Mouse (Mus musculus): ENCODE results near the gene Gm4491.

Gene Gm4491

DNA sequence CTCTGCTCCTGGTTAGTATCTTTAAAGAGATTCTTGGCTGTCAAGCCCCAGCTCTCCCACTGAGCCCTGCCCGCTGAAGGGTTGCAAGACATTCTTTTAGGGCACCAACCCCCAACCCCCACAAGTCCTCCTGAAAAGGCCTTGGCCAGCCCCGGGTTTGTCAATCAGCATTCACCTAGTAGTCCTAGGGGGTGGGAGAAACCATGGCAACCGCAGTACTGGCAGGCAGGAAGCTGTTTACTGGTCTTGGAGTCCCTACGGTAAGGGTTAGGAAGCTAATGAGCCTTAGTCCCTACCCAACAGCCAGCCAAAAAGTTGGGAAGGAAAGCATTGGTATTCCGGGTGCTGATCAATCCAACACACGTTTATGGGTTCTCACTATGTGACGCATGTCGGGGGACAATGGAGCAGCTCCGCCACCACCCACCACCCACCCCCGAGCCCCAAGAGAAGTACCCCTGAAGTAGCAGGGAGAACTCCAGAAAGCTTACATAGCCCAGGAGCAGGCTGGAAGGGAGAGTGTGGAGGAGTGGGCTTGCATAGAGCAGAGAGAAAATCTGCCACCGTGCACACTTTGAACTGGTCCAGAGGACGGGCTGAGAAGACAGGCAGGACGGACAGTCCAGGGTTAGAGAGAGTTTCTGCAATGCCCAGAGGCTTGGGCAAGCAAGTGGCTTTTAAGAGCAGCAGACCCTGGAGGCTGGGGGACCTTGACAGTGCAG, at the start of gene Gm4491:
Gene Gm4491, minus strand, starts transcription at position 61 of the 722 bp plus-strand sequence.
- WGBS = 28% methylated on average over 13 of the region's 13 CpGs

DNA sequence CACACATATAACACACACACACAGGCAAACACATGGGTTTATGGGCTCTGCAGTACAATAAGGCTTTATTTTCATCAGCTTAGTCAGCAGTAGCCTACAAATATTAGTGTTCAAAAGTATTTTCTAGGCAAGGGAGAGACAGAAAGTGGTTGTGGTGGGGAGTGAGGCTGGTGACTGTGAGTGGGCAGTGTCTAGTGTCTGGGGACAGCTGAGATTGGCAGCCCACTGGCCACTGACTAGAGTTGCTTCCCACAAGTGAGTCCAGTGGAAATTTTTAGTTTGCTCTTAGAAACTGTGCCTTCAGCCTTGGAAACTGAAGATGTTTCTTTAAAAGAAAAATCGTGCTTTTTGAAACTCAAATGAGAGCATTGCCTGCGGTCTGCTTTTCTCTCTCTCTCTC, 46.1 kb upstream of the Gm4491 start:
- 61% methylated on average over 2 of the region's 2 CpGs for WGBS

DNA sequence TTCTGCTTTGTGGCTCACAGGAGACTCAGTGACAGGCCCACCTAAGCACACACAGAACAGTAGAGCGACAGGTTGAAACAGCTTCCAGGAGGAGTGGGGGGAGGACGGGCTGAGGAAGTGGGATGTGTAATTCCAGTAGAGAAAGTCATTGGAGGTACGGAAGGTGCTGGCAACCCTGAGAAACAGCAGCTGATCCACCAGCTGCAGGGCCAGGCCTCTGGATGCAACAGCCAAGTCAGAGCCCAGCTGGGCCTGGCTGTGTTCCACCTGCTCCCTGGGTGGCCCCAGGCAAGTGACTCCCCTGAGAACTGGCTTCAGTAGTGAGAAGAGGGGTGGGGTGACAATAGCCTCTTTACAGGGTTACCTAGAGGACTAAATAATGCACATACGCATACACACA, 45.5 kb upstream of the Gm4491 start:
- 59% methylated on average over 4 of the region's 4 CpGs for WGBS

DNA sequence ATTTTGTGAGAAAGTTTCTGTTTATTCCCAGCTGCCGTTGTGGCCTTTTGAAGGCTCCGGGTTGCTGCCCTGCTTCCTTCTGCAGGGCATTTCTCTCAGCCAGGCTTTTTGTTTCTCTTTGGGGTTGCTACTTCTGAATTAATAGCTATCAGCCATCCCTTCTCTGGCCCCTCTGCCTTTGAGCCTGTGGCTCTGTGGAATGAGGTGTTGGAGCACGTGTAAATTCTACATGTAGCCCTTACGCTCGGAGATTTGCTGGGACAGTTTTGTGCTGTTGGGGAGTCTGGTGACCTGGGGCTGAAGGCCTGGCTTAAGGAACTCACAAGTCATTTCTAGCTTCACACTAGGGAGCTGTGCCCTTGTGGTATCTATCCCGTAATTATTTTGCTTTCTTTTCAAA, 39.2 kb upstream of the Gm4491 start:
- 63% methylated on average over 6 of the region's 6 CpGs for WGBS

DNA sequence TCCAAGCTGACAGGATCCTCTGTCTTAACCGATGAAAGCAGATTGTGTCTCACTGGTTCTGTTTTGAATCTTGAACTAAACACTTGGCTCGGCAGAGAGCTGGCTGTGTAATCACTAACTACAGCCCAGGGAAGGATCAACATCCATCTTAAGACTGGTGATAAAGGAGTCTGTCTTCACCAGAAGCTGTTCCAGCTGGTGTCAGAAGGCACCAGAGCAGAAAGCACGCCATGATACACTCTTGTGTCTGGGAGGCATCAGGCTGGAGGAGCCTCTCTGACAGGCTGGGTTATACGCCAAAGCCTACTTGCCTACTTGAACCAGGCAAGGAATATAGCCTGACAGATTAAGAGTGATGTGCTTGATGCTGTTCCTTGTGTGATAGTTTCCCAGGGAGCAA, 30.1 kb upstream of the Gm4491 start:
- WGBS = 51% methylated on average over 4 of the region's 4 CpGs

DNA sequence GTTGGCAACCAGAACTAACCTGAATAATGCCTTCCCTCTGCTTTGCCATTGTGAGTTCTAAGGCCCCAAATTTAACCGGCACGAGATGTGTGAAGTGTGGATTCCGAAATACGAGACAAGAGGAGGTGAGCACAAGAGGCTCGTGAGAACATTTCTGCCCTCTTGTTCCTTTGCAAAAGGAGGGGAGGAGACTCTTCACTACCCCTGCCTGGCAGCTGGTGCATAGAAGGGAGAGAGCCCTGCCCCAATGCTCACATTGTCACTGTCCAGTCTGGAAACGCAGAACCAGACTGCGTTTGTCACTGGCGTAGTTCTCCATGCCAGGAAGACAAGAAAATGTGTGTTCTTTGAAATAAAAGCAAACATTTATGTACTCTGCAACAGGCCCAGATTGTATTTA, 19.6 kb upstream of the Gm4491 start:
- WGBS = 72% methylated on average over 8 of the region's 8 CpGs

DNA sequence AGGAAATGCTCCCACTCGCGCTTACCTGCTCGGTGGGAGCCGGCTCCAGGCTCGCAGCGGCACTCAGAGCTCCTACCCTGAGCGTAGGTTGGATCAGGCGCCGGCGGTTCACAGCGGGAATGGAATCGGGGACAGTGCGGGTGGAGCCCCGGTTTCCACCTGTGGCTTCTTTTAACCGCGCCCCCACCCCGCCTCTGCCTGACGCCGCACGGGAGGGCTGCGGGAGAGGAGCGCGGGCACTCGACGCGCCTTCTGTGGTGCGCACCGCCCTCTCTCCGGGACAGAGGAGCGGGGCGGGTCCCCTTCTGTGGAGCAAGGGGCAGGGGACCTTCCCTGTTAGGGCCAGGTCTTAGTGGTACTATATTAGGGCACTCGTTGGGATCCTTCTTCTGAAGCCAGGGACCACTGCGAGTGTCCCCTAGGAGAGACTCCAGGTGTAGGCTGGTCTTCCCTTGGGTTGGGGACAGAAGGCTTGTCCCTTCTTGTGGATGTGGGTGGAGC, 17.5 kb upstream of the Gm4491 start, which contains the start of gene Gjb6:
Gene Gjb6, minus strand, starts transcription at position 451 of the 501 bp plus-strand sequence.
- WGBS = 3% methylated on average over 33 of the region's 33 CpGs

DNA sequence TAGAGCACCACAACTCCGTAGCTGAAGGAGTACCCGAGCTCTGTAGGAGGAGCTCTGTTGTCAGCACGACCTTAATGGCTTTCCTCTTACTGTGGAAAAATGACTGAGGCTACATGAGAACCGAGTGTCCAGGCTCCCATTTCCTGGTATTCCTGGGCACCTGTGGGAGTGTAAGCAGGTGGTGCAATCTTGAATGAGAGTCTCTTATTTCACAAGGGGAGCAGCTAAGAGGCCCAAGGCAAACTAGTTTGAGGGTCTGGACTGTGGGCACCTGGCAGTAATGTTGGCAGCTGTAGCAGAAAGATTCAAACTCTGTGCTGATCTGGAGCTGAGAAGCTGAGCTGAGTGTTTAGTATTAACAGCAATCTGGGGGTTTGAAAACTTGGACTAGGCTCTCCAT, 11.7 kb upstream of the Gm4491 start:
- 83% methylated on average over 4 of the region's 4 CpGs for WGBS

DNA sequence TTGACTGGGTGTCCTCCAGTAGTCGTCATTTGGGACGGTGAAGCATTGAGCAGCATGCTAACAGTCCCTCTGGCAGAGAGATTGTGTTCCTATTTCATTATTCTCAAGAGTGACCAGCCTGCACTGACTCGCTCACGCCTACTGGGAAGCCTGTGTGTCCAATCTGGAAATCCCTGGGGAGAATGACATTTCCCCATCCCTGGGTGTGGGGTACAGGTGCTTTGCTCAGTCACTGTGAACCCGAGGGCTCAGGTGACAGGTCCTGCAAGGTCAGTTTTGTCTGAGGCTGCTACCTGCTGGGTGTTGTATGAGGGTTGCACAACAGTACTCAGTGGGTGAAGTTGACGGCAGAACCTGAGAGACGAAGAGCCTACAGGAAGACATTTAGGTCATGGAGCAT, 6.6 kb upstream of the Gm4491 start:
- 86% methylated on average over 7 of the region's 7 CpGs for WGBS

DNA sequence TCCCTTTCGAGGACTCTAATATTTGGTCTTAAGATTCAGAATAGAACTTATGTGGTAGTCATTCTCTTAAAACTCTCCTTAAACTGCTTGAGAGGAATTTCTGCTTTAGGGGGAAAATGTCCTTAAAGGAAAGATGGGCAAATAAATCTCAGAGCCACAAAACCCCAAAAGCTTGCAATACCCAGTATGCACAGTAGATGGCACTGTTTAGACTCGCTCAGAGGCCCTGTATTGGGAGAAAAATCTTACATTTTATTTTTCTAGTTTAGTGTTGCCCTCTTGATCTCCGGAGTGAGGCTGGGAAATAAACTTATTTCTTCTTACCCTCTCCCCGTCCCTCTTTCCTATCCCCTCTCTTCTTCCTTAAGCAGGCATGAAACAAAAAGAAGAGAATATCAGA, 6.5 kb downstream of the Gm4491 start:
- 10% methylated on average over 4 of the region's 4 CpGs for WGBS

DNA sequence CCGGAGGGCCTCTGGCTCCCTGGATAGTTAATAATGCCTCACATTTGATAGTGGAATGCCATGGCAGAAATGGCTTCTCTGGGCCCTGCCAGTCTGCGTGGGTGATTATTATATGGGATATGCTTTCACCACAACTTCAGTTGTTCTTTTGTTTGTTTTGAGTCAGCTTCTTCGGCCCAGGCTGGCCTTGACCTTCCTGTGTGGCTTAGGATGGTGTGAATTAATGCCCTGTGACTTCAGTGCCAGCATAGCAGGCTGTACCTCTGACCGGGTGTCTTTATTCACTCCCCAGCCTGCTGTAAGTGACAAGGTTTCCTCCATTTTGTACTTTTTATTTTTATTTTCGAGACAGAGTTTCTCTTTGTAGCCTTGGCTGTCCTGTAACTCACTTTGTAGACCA, 7.8 kb downstream of the Gm4491 start:
- WGBS = 77% methylated on average over 5 of the region's 5 CpGs

DNA sequence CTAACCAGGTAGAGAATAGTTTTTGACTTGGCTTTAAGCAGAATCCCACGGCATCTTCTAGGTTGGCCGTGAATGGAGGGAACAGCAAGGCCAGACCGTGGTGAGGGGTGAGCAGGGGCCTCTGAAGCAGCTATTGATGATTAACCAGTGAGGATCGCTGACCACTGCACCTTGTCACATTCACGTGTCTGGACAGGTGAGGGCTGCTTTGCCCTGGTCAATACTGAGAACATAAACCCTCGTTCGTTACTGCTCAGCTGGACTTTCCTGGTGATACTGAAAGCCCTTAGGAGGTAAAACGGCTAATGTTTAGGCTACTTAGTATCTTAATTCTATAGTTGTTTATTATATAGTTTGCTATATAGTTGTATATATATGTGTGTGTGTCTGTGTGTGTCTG, 8.6 kb downstream of the Gm4491 start:
- 91% methylated on average over 8 of the region's 8 CpGs for WGBS

DNA sequence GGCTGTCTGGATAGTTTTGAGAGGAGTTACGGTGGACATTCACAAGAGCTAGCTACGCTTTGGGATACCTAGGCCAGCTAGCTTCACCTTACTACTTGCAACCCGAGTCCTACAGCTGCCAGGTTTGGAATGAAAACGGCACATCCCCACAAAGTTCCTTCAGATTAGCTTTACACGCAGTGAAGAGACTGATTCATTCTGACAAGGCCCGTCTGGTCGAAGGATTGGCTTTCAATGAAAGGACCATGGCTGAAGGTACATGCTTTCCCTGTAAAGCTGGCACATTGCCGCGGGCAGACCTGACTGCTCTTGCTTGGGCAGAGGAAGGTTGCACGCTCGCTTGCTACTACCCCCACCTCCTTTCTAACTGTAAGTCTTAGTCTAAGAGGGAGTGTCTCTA, 10.0 kb downstream of the Gm4491 start:
- WGBS = 76% methylated on average over 11 of the region's 11 CpGs

DNA sequence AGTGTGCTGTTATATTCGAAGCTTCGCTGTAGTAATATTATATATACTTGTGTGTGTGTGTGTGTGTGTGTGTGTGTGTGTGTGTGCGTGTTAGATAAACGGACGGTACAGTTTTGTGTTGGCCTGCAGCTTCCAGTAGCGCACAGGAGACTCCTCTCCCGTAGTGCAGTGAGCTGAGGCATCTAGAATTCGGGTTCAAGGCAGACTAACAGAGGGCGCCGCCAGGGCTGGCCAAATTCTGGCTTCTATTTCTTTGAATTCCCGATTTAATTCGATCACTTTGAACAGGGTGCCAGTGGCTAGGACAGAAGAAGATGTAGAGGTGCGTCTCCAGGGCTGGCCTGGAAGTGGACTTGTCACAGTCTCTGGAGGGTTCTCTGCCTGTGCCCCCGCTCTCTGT, 10.6 kb downstream of the Gm4491 start:
- 21% methylated on average over 14 of the region's 14 CpGs for WGBS

DNA sequence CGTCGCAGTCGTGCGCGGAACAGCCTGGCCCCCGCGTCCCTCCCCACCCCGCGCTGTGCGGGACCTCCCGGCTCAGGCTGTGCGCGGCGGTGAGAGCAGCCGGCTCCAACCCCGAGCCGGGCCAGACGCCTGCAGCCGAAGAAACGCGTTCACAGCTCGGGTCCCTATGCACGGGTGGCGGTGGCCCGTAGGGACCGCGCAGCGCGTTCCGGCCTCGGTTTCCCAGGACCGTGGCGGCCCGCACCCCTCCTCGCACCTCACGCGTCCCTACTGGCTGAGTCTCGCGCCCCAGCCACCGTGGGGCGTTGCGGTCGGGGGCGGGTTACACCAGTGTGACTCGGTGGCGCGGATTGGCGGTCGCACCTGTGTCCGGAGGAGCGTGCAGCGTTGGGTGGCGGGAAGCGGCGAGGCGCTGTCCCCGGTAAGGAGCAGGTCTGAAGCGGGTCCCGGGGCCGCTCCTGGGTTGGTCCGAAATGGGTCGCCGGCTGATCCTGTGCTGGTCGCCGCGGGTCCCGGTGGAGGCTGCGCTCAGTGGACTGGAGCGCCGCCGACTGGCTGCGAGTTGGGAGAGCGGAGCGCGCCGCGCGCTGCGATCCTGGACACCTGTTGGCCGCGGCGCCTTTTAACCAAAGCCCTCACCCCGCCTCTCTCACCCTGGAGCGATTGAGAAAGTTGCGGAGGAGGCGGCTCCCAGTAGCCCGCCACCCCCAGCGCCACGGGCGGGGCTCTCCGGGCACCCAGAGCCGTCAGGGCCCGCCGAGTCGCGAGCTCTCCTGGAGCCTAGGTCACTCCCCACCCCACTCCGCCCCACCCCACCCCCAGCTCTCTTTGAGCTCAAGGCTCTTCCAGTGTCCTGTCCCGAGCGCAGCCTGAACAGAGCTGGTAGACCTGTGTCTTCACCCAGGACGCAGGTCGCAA, 11.3 kb downstream of the Gm4491 start, which contains the start of gene Gjb2:
Gene Gjb2, minus strand, starts transcription at position 597 of the 918 bp plus-strand sequence.
- WGBS = 1% methylated on average over 101 of the region's 101 CpGs

DNA sequence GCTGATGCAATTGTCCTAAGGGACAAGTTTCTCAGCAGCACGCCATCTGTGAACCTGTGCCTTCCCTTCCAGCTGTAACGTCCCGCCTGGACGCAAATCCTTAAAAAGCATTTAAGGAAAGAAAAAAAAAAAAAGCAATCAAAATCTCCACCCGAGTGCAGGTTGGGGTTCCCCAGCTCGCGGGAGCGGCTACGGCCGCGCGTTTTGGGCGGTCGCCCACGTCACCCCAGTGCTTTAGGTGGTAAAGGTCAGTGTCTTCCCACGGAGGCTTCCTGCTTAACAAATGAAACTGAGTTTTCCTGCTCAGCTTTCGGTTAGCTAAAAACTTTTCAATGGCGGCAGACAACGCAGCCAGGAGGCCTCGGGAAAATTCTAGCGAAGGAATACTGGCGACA, 12.0 kb downstream of the Gm4491 start:
- 6% methylated on average over 22 of the region's 22 CpGs for WGBS

DNA sequence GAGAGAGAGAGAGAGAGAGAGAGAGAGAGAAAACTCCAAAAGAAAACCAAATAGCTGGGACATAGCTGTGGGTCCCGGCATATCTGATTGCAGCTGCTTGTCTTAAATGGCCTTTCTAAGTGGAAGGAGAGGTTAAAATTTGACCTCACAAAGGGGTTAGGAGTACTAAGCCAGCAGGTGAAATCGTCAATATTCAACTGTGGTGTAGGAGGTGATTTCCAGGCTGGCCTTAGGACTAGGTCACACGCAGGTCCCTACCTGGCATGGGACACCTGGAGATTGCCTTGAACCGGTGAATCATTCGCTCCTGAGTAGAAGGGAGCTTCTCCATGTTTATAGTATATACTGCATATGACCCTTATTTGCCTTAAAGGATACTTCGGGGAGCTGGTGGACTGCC, 12.6 kb downstream of the Gm4491 start:
- WGBS = 85% methylated on average over 6 of the region's 6 CpGs

DNA sequence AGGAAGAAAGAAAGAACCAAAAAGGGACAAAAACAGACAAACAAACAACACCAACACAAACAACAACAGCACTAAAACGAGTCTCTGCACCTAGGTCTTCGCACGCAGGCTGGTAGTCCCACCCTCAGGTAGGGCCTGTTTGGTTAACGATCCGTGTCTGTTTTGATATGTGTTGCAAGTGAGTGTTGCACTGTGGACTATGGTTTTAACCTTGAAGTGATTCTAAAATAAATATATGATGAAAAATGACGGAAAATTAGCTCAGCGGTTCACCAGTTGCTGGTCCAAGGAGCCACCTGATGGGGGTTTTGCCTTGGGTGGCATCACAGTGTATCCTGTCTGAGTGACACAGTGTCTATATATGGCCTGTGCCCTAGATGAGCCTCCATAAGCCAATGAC, 14.1 kb downstream of the Gm4491 start:
- WGBS = 88% methylated on average over 7 of the region's 7 CpGs

DNA sequence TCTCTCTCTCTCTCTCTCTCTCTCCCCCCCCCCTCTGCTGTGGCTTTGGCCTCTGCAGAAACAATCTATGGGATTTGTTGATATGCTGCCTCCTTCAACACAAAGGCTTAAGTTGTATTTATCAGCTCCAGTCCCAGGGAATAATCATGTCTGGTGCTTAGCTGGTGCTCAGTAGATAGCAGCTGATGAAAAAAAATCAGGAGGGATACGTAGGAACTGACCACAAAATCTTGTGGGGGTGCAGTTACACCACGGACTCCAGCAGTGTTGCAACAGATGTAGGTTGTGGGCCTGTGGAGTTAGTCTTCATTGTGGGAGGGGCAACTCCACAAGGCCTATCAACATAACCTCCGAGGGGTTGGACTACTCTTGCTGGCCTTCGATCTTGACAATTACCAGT, 19.8 kb downstream of the Gm4491 start:
- WGBS = 85% methylated on average over 4 of the region's 4 CpGs

DNA sequence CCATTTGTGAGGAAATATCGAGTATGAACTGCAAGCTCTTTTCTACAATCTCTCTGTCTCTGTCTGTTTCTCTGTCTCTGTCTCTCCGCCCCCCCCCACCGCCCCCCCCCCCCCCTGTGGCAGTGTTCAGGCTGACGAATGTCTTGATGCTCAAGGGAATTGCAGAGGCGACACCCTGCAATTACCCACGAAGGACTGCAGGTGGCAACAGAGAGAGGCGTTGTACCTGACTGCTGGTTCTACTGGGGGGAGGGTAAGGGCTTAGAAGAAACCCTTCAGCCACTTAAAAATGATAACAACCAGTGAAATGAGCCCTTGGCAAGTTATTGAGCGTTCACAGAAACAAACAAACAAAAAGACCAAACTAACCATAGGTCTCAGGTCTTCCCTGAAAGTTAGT, 22.7 kb downstream of the Gm4491 start:
- 7% methylated on average over 8 of the region's 8 CpGs for WGBS

DNA sequence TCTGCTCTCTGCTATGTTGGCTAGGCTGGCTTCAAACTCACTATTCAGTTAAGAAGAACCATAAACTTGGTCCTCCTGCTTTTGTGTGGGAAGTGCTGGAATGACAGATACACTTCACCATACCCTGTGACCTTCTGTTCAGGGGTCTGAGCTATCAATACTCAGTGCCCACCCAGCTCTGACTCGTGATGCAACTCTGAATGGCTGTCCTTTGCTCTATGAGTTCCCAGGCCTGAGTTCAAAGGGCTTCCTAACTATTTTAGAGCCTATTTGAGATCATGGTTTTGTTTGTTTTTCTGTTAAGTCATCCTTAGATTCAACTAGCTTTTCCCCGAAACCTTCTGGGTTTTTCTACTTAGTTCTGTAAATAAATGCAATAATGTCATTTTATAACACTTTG, 25.7 kb downstream of the Gm4491 start:
- WGBS = 77% methylated on average over 2 of the region's 2 CpGs

DNA sequence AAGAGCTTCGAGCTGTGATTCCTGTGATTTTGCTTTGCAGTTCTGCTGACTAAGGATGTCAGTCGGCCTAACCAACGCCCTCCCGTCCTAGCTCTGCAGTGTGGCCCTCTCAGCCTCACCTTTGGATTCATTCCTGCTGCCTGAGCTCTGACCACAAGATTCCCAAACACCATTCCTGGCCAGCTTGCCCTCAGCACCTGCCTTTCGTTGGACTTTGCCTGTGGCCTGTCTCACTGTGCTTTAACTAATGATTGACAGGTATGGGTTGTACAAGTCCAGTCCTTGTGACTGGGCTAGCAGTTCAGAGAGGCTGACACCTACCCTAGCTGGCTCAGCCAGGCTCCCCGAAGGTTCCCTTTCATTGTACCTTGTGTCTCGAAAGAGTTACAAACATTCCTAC, 26.6 kb downstream of the Gm4491 start:
- WGBS = 94% methylated on average over 7 of the region's 7 CpGs

DNA sequence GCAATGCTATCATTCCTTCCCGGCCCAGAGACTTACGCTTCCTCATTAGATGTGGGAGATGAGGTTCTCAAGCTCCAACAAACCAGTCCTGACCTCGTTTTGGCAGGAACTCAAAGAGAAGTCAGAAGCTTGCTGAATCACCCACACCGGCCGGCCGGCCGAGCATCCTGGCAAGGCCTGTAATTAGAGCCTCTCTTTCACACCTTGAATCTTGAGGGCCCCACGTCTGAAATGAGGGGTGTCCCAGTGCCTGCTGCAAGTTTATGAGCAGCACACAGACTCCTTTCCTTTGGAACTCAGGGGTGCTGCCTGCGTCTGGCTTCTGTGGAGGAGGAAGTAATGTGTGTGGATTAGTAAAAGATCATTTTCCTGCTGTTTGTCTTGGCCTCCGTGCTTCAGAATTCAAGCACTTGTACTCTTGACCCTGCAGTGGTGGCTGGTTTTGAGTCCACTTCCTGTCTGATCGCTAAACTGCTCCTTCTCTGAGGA, 31.5 kb downstream of the Gm4491 start:
- 54% methylated on average over 11 of the region's 11 CpGs for whole genome bisulfite sequencing
